8 mouse cellular contexts compared by ENCODE assay signal in genomic region chr11:93812125-93812868, GRCm38 (mm10).
DNase-seq lines count a peak whose midpoint lies in the region; ATAC-seq and TF ChIP-seq lines count a peak whose summit lies in the region.

No protein-coding gene starts in this region.

- no peak overlapping the region for H3K27ac ChIP-seq in heart, postnatal 0 days (ENCODE audit: low read depth)
- H3K27ac ChIP-seq in small intestine, adult 2 months (ENCODE audit: insufficient read depth, low read depth, low read length): no peak overlapping the region

- ATAC-seq in heart, postnatal 0 days (ENCODE audit: insufficient read depth, low read depth): no peak
- ATAC-seq in common myeloid progenitor, adult 5-6 weeks (replicated peaks; ENCODE audit: low read depth, poor library complexity, severe bottlenecking): peak; percentile 84
- ATAC-seq in megakaryocyte-erythroid progenitor cell, adult 5-6 weeks (replicated peaks; ENCODE audit: low FRiP score, low TSS enrichment, poor library complexity, severe bottlenecking): peak; percentile 83

- peak; percentile 22 for DNase-seq in heart, postnatal 0 days (ENCODE audit: low spot score)
- DNase-seq in heart, postnatal 25 days (ENCODE audit: low spot score): no peak
- peak; percentile 40 for DNase-seq in adipocyte (ENCODE audit: low spot score)
- peak; percentile 22 to 29 for DNase-seq in heart, postnatal 36 days
- peak; percentile 69 to 79 for DNase-seq in layer of hippocampus, postnatal 10 days (ENCODE audit: low spot score in 2 of 2)

- TF ChIP-seq CTCF in heart, postnatal 0 days (IDR thresholded peaks at IDR 0.05; ENCODE audit: low read depth): peak; percentile 93
- TF ChIP-seq CTCF in small intestine, adult 2 months (IDR thresholded peaks at IDR 0.05; ENCODE audit: extremely low read depth, insufficient read length, insufficient replicate concordance, low read depth, low read length): peak; percentile 42; the same call in 1 of the 2 replicates

- H3K4me3 ChIP-seq in heart, postnatal 0 days (ENCODE audit: low read depth, low read length): no peak overlapping the region
- H3K4me3 ChIP-seq in small intestine, adult 2 months (ENCODE audit: low read depth, low read length): no peak overlapping the region

- no peaks in the 10 kb centered on the region for H3K36me3 ChIP-seq in heart, postnatal 0 days (replicated peaks; ENCODE audit: control insufficient read depth, insufficient read depth, low read length)
- H3K36me3 ChIP-seq in small intestine, adult 2 months (ENCODE audit: control insufficient read depth, insufficient read depth, low read length): no peaks in the 10 kb centered on the region

- no peaks in the 10 kb centered on the region for H3K9me3 ChIP-seq in heart, postnatal 0 days (replicated peaks; ENCODE audit: control insufficient read depth, low read length)

- H3K27me3 ChIP-seq in heart, postnatal 0 days (ENCODE audit: control insufficient read depth, insufficient read depth, low read length): no peaks in the 10 kb centered on the region
- H3K27me3 ChIP-seq in small intestine, adult 2 months (ENCODE audit: control insufficient read depth, insufficient read depth, low read length): no peaks in the 10 kb centered on the region

- no peaks in the 10 kb centered on the region for H3K4me1 ChIP-seq in heart, postnatal 0 days (ENCODE audit: control insufficient read depth, insufficient read depth)
- H3K4me1 ChIP-seq in small intestine, adult 2 months (ENCODE audit: control insufficient read depth, insufficient read depth, insufficient read length, low read length): no peaks in the 10 kb centered on the region

- TF ChIP-seq POLR2A in small intestine, adult 2 months (IDR thresholded peaks at IDR 0.05; ENCODE audit: low read depth, low read length): no peak

- no peak for TF ChIP-seq EP300 in heart, postnatal 0 days (IDR thresholded peaks at IDR 0.05; ENCODE audit: low read depth)

- no peak overlapping the region for H3K4me2 ChIP-seq in heart, postnatal 0 days (ENCODE audit: low read depth, low read length)

- intact Hi-C loops in heart, postnatal 25 days (cut with DNase I): loop anchor here (2.0 to 5.0 kb wide), 3 partner anchors 260 to 667 kb away; no protein-coding TSS in a partner anchor
- intact Hi-C loops in heart, postnatal 36 days (cut with DNase I): loop anchor here (1.0 kb wide), 2 partner anchors 261 to 309 kb away; no protein-coding TSS in a partner anchor

- WGBS in heart, postnatal 0 days: 26% methylated on average over 11 of the region's 11 CpGs
- WGBS in small intestine, adult 2 months: 28% methylated on average over 11 of the region's 11 CpGs

- no peak overlapping the region for H3K9ac ChIP-seq in heart, postnatal 0 days (replicated peaks; ENCODE audit: low read depth, low read length)
